Mouse (Mus musculus): Measurements from ENCODE around the gene Pbx1. TPM values are rescaled to one million over a fixed set of nuclear protein-coding genes. Genes with fewer than 3 reads are reported as not detected.

Gene Pbx1
- polyA plus RNA-seq, 1 experiment from 2014 or later = 23.2 TPM

DNA sequence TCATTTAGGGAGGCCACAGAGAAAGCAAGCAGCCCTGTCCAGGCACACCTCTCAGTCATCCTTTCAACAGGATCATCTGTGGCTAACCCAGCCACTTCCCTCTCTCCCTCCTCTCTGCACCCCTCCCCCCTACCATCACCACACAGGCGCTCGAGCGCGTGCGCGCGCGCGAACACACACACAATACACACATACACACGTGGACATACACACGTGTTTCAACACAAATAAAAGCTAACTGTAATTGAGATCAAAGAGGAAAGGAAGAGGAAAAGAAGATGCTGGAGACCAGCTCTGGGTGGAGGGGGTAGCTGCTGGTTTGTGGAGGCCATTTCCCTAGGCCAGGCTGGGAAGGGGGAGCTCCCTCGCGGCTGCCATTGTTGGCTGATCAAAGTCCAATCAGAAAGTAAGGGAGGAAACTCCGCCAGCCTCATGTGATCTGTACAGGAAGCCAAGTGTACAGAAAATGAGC lies 75.1 kb downstream of the Pbx1 start:
- H3K4me2 ChIP-seq (replicated peaks; ENCODE audit: low read depth) = peak overlapping the region; percentile 2; the same call in 1 of the 2 replicates
- peak; percentile 79 for DNase-seq (ENCODE audit: low spot score)
- WGBS = 35% methylated on average over 14 of the region's 14 CpGs

DNA sequence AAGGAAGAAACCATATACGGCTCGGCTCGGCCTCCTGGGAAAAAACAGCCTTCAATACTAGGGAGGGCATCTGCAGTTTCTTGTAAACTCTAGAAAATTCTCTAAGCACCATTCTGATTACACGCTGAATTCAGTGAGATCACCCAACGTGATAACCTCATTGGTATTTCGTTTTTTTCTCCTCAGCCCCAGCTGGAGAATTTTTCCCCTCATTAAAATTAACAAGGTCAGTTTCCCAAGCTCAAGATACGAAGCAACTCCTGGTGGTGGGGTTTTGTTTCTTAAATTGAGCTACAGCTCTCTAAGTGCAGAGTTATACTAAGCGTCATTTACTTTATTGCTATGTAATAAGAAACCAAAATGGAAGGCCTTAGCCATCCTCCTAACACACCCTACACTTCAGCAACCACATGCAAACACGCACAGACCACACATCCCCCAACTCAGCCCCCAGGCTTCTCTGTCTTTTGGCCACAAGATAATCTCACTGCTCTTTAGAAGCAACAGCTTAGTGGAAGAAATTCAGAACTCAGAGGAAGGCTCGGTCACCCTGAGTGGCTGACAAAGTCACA lies 76.0 kb downstream of the Pbx1 start:
- H3K4me1 ChIP-seq (replicated peaks; ENCODE audit: control insufficient read depth, insufficient read depth) = peaks cover 6% of the 10 kb centered on the region
- no peak overlapping the region for H3K4me2 ChIP-seq (replicated peaks; ENCODE audit: low read depth)
- H3K27me3 ChIP-seq (ENCODE audit: control insufficient read depth, insufficient read depth, low read length) = no peaks in the 10 kb centered on the region
- 59% methylated on average over 10 of the region's 10 CpGs for WGBS
- DNase-seq (ENCODE audit: low spot score) (no peak), ATAC-seq (ENCODE audit: low FRiP score, low TSS enrichment) (no peak)
- TF ChIP-seq CTCF (IDR thresholded peaks at IDR 0.05; ENCODE audit: low read depth) (no peak), EP300 (optimal IDR thresholded peaks at IDR 0.05) (no peak)
- no peak overlapping the region for H3K4me3 ChIP-seq (ENCODE audit: low read depth, low read length)
- H3K9ac ChIP-seq (ENCODE audit: low read length) = no peak overlapping the region
- H3K27ac ChIP-seq (replicated peaks) = no peak overlapping the region
- no peaks in the 10 kb centered on the region for H3K9me3 ChIP-seq (ENCODE audit: control insufficient read depth, low read length)
- H3K36me3 ChIP-seq (ENCODE audit: control insufficient read depth, insufficient read depth, low read length) = no peaks in the 10 kb centered on the region

More for the DNA sequence above, 75.1 kb downstream of the Pbx1 start:
- Histone ChIP-seq H3K9me3 (ENCODE audit: control insufficient read depth, low read length) (no peaks in the 10 kb centered on the region), H3K9ac (ENCODE audit: low read length) (no peak overlapping the region), H3K27ac (replicated peaks) (no peak overlapping the region), H3K4me3 (ENCODE audit: low read depth, low read length) (0 out of 2 replicates have a peak overlapping the region, but pooled peaks have one; percentile 14), H3K36me3 (ENCODE audit: control insufficient read depth, insufficient read depth, low read length) (no peaks in the 10 kb centered on the region), H3K4me1 (replicated peaks; ENCODE audit: control insufficient read depth, insufficient read depth) (peaks cover 6% of the 10 kb centered on the region), H3K27me3 (ENCODE audit: control insufficient read depth, insufficient read depth, low read length) (no peaks in the 10 kb centered on the region)
- ATAC-seq (ENCODE audit: low FRiP score, low TSS enrichment) = peak; percentile 89
- TF ChIP-seq CTCF (IDR thresholded peaks at IDR 0.05; ENCODE audit: low read depth) = no peak
- TF ChIP-seq EP300 (optimal IDR thresholded peaks at IDR 0.05) = no peak

DNA sequence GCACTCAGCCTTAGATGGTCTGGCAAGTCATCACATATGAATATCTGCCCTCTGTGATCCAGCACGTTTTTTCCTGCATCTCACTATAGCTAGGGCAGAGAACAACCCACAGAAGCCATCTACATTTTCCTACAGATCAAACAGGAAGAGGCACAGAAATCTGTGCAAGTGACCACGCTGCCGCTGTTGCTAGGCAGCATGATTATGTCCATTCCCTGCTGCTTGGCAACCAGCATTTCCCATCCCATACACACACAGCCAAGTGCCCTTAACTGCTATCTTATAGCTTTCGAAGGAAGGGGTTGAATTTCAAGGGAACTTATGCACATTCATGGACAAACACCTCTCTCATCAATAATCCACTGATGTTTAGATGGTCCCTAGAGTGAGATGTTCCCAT lies 77.1 kb downstream of the Pbx1 start:
- TF ChIP-seq CTCF (IDR thresholded peaks at IDR 0.05; ENCODE audit: low read depth) (no peak), EP300 (optimal IDR thresholded peaks at IDR 0.05) (no peak)
- Histone ChIP-seq H3K27me3 (ENCODE audit: control insufficient read depth, insufficient read depth, low read length) (no peaks in the 10 kb centered on the region), H3K9ac (ENCODE audit: low read length) (no peak overlapping the region), H3K36me3 (ENCODE audit: control insufficient read depth, insufficient read depth, low read length) (no peaks in the 10 kb centered on the region), H3K27ac (replicated peaks) (no peak overlapping the region), H3K4me1 (replicated peaks; ENCODE audit: control insufficient read depth, insufficient read depth) (peaks cover 6% of the 10 kb centered on the region), H3K9me3 (ENCODE audit: control insufficient read depth, low read length) (no peaks in the 10 kb centered on the region), H3K4me3 (ENCODE audit: low read depth, low read length) (no peak overlapping the region), H3K4me2 (replicated peaks; ENCODE audit: low read depth) (no peak overlapping the region)
- no peak for ATAC-seq (ENCODE audit: low FRiP score, low TSS enrichment)
- peak; percentile 32 for DNase-seq (ENCODE audit: low spot score)
- WGBS = 25% methylated on average over 4 of the region's 4 CpGs

DNA sequence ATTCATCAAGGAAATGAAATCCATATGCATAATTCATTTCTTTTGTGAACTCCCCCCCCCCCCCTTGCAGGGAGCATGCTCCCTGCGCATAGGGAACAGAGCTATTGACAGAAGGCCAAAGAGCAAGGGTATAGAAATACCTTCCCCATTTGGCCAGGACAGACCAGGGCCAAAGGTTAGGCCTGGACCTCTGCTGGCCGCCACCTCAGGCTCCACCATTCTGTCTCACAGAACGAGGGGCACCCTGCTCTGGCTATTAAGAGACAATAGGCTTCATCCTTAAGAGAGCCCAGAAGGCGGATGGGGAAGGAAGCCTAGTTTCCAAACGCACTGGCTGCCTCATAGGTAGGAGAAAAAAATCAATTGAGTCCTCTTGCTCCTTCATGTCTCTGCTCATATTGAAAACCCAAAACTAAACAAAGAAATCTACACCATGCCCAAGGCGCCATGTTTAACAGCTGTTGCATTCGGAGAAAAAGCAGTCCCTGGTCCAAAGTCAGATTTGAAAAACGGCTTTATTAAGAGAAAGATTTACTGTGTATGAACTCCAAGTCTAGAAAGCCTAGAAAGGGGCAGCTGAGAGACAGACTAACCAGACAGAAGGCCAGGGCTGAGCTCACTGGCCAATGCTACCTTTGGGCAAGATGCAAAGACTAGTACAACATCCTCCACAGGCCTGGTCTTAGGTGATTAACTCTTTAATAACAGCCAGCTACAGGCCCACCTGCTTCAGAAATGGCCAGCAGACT lies 83.9 kb downstream of the Pbx1 start:
- H3K27me3 ChIP-seq (ENCODE audit: control insufficient read depth, insufficient read depth, low read length) = no peaks in the 10 kb centered on the region
- H3K36me3 ChIP-seq (ENCODE audit: control insufficient read depth, insufficient read depth, low read length) = no peaks in the 10 kb centered on the region; the same call in 1 of the 2 replicates
- no peaks in the 10 kb centered on the region for H3K4me1 ChIP-seq (replicated peaks; ENCODE audit: control insufficient read depth, insufficient read depth)
- no peak overlapping the region for H3K4me2 ChIP-seq (replicated peaks; ENCODE audit: low read depth)
- DNase-seq (ENCODE audit: low spot score) (no peak), ATAC-seq (ENCODE audit: low FRiP score, low TSS enrichment) (no peak)
- TF ChIP-seq EP300 (optimal IDR thresholded peaks at IDR 0.05) = no peak
- no peak for TF ChIP-seq CTCF (IDR thresholded peaks at IDR 0.05; ENCODE audit: low read depth)
- H3K4me3 ChIP-seq (ENCODE audit: low read depth, low read length) = no peak overlapping the region
- no peak overlapping the region for H3K27ac ChIP-seq (replicated peaks)
- H3K9ac ChIP-seq (ENCODE audit: low read length) = no peak overlapping the region
- 76% methylated on average over 8 of the region's 8 CpGs for WGBS
- no peaks in the 10 kb centered on the region for H3K9me3 ChIP-seq (ENCODE audit: control insufficient read depth, low read length)

DNA sequence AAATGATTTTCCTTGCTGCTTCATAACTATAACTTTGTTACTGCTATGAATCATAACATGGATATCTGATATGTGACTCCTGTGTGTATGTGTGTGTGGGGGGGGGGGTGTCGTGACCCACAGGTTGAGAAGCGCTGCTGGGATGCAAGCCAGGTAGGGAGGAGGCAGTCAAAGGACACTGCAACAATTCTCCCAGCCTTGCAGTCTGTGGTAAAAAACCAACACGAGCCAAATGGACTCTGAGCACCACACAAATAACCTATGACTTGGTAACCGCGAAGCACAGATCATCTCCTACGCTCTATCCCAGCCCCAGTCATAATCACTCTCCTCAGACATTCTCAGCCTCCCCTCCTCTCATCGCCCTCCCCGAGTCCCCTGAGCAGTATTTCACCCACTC lies 87.2 kb downstream of the Pbx1 start:
- H3K27ac ChIP-seq (replicated peaks) = no peak overlapping the region
- no peaks in the 10 kb centered on the region; the same call in none of the 2 replicates for H3K4me1 ChIP-seq (replicated peaks; ENCODE audit: control insufficient read depth, insufficient read depth)
- no peak overlapping the region for H3K4me2 ChIP-seq (replicated peaks; ENCODE audit: low read depth)
- 66% methylated on average over 8 of the region's 8 CpGs for WGBS
- no peaks in the 10 kb centered on the region; the same call in 1 of the 2 replicates for H3K36me3 ChIP-seq (ENCODE audit: control insufficient read depth, insufficient read depth, low read length)
- H3K9ac ChIP-seq (ENCODE audit: low read length) = no peak overlapping the region
- no peak for ATAC-seq (ENCODE audit: low FRiP score, low TSS enrichment)
- no peaks in the 10 kb centered on the region for H3K27me3 ChIP-seq (ENCODE audit: control insufficient read depth, insufficient read depth, low read length)
- no peak for DNase-seq (ENCODE audit: low spot score)
- no peak overlapping the region for H3K4me3 ChIP-seq (ENCODE audit: low read depth, low read length)
- TF ChIP-seq CTCF (IDR thresholded peaks at IDR 0.05; ENCODE audit: low read depth) (no peak), EP300 (optimal IDR thresholded peaks at IDR 0.05) (no peak)
- no peaks in the 10 kb centered on the region for H3K9me3 ChIP-seq (ENCODE audit: control insufficient read depth, low read length)

DNA sequence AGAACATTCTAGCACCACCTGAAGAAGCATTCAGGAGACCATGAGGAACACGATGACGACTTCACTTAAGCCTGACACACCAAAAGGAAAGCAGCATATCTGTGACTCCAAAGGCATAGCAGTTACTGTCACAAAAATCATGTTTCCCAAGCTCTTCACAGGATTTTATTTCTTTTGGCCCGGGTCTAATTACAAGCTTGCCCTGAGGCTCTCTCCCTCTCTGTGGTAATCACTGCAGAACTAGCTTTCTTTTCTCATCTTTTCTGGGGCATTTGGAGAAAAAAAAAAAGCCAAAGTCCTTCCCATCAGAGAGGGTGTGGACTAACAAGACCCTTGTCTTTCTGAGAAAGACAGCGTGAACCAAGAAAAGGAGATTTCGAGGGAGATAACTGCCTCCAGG lies 87.8 kb downstream of the Pbx1 start:
- DNase-seq (ENCODE audit: low spot score) (no peak), ATAC-seq (ENCODE audit: low FRiP score, low TSS enrichment) (no peak)
- 67% methylated on average over 5 of the region's 5 CpGs for WGBS

More for the DNA sequence above, 87.8 kb downstream of the Pbx1 start:
- Histone ChIP-seq H3K4me3 (ENCODE audit: low read depth, low read length) (no peak overlapping the region), H3K9me3 (ENCODE audit: control insufficient read depth, low read length) (no peaks in the 10 kb centered on the region), H3K27me3 (ENCODE audit: control insufficient read depth, insufficient read depth, low read length) (no peaks in the 10 kb centered on the region), H3K36me3 (ENCODE audit: control insufficient read depth, insufficient read depth, low read length) (no peaks in the 10 kb centered on the region; the same call in 1 of the 2 replicates), H3K27ac (replicated peaks) (no peak overlapping the region), H3K4me2 (replicated peaks; ENCODE audit: low read depth) (no peak overlapping the region), H3K4me1 (replicated peaks; ENCODE audit: control insufficient read depth, insufficient read depth) (no peaks in the 10 kb centered on the region; the same call in none of the 2 replicates), H3K9ac (ENCODE audit: low read length) (no peak overlapping the region)
- TF ChIP-seq EP300 (optimal IDR thresholded peaks at IDR 0.05) (no peak), CTCF (IDR thresholded peaks at IDR 0.05; ENCODE audit: low read depth) (no peak)
